Mouse (Mus musculus): ENCODE measurements around the gene Aldh4a1.
A peak's percentile ranks its signal among the peaks of the same experiment; 100 is the strongest.

Aldh4a1 gene

GRCm38 (mm10) chr4:139622373-139623282 lies at the start of gene Aldh4a1:
TSS of gene Aldh4a1 (plus strand) at chr4:139622866.
- DNase-seq = peak; percentile 96

GRCm38 (mm10) chr4:139572928-139573512 lies 49.6 kb upstream of the Aldh4a1 start:
- no peak for DNase-seq

- DNase-seq = peak; percentile 99
Observed at GRCm38 (mm10) chr4:139574156-139574798, 48.4 kb upstream of the Aldh4a1 start.

DNA sequence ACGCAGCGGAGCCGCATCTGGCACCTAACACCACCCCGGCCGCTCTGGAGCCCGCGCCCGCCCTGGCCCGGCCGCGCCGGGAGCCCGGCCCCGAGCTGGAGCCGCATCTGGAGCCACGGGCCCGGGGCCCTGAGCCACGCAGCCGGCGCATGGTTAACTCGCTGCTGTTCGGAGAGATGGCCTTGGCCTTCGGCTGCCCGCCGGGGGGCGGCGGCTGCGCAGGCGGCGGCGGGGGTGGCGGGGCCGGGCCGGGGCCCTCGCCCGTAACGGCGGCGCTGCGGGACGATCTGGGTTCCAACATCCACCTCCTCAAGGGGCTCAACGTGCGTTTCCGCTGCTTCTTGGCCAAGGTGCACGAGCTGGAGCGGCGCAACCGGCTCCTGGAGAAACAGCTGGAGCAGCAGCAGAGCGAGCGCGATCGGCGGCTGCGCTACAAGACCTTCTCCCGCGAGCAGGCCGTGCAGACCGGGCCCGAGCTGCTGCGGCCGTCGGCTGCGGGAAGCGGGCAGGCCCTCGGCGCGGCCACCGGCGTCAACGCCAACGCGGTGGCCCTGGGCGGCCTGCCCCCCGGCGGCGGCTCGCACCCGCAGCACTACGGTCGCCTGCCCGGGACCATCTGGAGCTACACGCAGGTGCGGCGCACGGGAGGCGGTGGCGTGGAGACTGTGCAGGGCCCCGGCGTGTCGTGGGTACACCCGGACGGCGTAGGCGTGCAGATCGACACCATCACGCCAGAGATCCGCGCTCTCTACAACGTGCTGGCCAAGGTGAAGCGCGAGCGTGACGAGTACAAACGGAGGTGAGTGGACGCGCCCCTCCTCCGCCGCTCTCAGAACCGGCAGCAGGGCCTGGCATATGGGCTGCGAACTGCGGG lies 47.6 kb upstream of the Aldh4a1 start:
- DNase-seq = peak; percentile 46

DNA sequence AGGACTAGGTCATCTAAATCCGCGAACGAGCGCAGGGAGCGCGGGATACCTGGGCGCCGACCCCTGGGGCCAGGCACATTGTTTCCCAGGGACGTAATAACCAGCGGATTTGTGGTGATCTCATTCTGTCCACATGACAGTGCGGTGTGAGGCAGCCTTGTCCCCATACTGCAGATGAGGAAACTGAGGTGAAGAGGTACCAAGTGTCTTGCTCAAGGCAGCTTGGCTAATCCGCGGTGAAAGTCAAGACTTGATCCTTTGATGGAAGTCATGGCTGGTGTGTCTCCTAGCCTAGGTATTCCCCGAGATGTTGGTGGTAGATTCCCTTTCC lies 47.0 kb upstream of the Aldh4a1 start:
- peak; percentile 62 for DNase-seq

DNA sequence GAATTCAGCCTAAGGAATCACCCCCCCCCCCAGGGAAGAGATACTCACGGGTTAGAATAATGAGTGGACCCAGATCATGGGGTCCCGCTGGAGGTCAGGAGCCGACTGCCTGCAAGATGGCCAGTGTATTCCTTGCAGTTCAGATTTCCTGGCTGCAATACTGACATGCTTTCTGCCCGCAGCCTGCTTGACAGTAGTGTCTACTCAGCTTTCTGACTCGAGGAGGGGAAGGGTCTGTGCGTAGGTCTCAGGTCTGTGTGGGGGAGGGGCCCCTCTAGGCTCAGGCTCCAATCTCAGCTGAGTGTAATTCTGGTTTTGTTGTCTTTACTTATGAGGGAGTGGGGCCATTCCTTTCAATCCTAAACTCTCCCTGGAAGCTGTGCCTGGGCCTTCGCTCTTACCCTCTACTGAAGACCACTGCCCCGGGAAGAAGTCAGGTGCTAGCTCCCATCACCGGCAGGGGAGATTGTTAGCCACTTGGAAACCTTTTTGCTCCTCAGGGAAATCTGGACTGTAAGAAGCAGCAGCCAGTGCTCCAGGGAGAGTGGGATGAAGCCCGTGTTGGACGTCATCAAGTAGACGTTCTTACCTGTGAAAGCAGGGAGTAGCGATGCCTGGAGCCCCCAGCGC lies 46.3 kb upstream of the Aldh4a1 start:
- DNase-seq = no peak

- DNase-seq = no peak
Observed at GRCm38 (mm10) chr4:139577006-139577405, 45.7 kb upstream of the Aldh4a1 start.

DNA sequence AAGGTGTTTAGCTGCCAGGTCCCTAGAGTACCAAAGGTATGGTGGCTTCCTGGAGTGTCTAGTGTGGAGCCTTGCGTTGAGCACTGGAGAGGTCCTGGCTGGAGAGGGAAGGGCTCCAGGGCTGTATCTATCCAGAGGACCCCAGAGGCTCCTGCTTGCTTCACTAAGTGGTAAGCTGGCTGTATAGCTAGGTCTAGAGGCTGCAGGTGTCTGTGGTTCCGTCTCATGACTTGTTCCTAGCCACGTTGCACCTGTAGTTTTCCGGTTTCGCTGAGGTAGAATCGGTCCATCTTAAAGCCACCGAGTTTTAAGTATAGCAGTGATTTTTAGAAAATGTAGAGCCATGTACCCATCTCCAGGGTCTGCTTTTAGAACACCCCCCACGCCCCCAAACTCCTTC lies 44.3 kb upstream of the Aldh4a1 start:
- DNase-seq = no peak

- peak; percentile 60 for DNase-seq
Observed at GRCm38 (mm10) chr4:139579003-139579402, 43.7 kb upstream of the Aldh4a1 start.

GRCm38 (mm10) chr4:139579466-139579865 lies 43.2 kb upstream of the Aldh4a1 start:
- no peak for DNase-seq

GRCm38 (mm10) chr4:139580663-139581336 lies 41.9 kb upstream of the Aldh4a1 start:
- DNase-seq = peak; percentile 28

- peak; percentile 72 for DNase-seq
Observed at GRCm38 (mm10) chr4:139581427-139582051, 41.1 kb upstream of the Aldh4a1 start.

DNA sequence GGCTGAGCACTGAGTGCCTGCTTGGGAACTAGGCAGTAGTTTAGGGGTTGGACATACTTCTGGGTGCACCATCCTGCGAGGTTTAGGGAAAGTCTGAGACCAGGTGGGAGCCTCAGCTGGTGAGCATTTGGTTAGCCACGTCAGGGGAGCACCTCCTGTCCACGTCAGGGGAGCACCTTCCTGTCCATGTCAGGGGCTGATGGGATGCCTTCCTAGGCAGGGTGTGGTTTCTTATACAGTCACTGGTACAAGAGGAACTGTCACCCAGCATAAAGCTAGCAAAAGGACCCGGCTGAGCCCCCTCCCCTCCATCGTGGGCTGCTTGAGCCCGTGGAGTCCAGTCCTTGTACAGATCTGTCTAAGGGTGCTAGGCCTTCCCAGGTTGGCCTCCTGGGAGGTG lies 40.3 kb upstream of the Aldh4a1 start:
- DNase-seq = no peak

GRCm38 (mm10) chr4:139582903-139583302 lies 39.8 kb upstream of the Aldh4a1 start:
- DNase-seq = no peak

DNA sequence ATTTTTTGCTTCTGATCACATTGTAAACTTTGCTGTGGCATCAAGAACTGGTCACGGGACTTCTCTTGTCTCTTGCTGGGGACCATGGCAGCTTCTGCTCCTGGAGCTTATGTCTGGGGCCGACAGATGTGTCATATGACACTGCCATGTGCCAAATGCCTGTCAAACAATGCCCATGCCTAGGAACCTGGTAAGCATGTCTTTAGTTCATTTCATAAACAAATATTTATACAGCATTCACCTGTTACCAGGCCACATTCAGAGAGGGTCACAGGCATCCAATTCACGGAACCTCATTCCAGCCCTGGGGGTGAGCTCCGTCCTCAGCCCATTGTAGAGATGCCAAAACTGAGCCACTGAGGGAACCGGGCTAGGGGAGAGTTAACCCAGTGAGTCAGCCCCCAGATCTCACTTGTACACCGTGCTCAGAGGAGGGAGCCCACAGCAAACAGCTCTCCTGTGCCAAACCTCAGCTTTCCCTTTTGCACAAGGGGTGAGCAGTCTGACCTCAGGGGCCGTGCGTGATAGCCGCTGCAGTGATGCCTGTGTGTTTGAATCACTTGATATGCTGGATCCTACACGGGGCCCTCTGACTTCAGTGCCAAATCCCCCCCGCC lies 38.9 kb upstream of the Aldh4a1 start:
- DNase-seq = no peak

- DNase-seq = no peak
Observed at GRCm38 (mm10) chr4:139584704-139585103, 38.0 kb upstream of the Aldh4a1 start.

- DNase-seq = peak; percentile 51
Observed at GRCm38 (mm10) chr4:139585713-139586112, 37.0 kb upstream of the Aldh4a1 start.

DNA sequence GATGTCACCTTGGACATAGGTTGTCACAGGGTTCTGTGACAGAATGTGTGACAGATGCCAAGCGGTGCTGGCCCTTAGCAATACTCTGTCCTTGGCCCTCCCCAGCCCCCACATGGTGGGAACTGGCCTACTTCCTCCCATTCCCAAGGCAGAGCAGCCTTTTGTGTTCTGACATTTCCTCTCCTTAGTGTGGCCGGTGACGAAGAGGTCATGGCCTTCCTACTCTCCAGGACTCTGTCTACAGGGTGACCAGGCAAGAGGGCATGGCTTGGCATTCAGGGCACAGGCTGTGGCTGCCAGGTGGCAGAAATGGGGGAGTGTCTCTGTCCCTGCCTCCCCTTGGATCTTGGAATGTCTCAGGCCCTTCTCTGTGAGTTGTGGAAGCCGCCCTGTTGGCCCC lies 35.3 kb upstream of the Aldh4a1 start:
- DNase-seq = peak; percentile 71

DNA sequence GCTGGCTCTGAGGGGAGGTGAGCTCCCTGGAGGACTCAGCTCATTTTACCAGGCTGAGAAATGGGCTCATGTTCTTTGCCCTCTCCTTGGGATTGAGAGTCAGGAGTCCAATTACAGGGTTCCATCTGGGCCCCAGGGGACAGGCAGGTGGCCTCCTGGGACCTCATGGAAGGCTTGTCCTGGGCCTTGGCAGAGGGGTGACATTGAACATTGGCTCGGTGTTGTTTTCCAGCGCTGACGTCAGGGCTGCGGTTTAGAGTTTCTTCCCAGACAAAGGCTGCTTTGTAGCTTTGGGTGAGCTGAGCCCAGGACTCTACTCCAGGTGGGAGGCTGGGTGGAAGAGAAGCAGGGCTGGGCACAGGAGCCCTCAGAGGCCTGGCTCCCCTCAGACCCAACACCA lies 34.9 kb upstream of the Aldh4a1 start:
- no peak for DNase-seq

DNA sequence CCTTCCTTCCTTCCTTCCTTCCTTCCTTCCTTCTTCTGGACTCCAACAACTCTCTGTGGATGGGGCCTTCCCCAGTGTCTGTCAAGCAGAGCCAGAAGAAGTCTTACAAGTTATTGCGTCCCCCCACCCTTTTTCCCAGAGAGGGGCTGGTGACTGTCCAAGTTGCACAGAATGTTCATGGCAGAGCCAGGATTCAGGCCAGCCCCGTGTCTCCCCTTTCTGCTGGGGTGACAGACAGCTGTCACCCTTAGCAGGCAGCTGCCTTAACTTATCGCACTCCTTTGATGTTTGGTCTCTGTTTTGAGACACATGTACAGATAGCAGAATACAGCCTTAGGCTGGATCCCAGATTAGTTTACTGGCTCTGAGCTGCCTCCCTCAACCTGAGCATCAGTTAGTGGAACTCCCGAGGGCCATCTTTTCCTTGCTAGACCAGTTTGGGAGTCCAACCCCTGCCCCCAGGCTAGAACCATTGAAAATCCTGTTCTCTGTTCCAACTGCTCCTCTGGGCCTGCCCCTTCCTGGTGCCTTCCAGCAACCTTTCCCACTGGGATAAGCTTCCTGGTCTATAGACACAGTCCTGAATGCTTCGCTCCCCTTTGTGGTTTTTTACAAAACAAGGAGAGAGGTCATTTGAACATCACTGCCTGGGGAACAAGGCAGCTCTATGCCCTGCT lies 33.2 kb upstream of the Aldh4a1 start:
- no peak for DNase-seq
